Mouse (Mus musculus) T-helper 17 cell (primary cell): ENCODE measurements at regions not wholly inside any gene's neighbourhood (a gene's known extent, or its start where the extent isn't known, plus 50 kb on each side); places are given as distances from the start of the nearest gene placed in this dataset.

Experiments
- in situ Hi-C, 2 experiments: fragments of 300-600 bp; cut with MboI, MseI; formaldehyde crosslinking; loops; 1 replicate in 1 of 2; 2 replicates in 1 of 2; pipeline ENCODE4 v1.15.1; 2025; ENCODE audit warnings: high pct_unique_total_duplicates in 2 of 2

DNA sequence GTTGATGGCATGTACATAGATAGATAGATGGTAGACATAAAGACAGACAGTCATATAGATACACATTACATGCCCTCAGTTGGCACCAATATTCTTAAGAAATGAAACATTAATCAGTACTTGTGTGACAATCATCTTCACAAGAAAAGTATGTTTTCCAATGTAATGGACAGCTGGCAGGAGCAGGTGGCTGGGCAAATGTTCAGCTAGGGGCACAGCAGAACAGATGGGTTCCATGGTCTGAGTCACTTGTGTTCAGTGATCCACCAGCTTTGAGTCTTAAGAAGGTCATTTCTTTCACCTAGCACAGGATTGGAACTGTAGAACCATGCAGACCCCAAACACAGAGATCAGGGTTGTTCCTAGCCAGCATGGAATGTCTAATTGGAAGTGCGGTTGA, 2631.2 kb upstream of the 5930422O12Rik start:
- in situ Hi-C loops = no loop called here

DNA sequence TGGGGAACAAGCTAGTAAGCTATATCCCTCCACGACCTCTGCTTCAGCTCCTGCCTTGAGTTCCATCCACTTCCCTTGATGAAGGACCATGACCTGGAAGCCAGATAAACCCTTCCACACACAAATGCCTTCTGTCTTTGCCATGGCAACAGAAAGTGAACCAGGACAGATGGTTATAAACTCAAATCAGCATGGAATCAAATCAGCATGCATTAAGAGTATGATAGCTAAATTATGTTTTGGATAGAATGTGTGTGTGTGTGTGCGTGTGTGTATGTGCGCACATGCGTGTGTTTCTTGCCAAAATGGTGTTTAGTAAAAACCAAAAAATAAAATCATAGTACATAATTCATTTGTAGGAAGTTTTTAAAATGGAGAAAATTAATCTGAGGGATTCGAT, 2611.5 kb upstream of the 5930422O12Rik start:
- in situ Hi-C loops = no loop called here

DNA sequence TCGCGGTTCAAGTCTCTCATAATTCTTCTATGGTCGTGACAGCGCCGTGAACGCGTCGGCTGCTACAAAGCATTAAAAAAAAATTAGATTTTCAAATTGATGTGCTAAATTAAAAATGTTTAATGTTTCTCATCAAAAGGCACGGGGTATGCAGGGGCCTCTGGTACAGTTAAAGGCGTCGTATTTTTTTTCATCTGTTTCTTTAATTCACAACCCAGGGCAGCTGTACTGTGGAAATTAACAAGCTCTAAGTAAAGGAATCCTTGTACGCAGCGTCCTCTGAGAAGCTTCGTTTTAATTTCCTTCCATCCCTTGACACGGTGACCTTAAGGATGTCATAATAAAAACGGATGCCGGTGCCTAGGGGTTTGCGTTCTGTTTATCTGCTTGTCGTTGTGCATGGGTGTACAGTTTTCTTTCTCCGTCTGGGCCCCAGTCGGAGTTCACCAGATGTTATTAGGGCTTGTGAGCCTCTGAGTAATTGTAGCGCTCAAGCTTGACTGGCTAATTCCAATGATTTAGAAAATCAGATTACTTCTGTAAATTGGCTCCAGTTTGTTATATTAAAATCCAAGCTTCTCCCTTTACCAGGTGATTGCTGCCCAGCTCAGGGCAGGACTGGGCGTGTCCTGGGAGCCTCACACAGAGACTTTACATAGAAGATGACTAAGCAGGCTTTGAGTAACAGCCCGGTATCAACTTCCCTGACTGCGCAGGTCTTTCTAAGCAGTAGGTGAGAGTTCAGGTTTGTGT, 2605.5 kb upstream of the 5930422O12Rik start:
- in situ Hi-C loops = no loop called here

DNA sequence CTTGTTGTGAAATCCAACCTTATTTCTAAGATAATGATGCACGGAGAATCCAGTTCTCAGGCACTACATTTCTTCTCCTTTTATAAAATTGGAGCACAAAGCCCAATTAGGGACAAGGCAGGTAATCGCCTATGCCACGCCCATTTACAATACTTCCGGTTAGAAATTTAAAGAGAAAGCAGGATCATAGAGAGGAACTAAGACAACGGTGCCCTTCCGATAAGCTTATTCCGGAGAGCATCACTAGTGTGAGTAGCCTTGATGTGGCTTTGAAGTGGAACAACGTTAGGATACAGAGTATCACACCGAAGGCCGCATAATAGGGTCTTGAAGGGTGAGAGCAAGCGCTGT, 2604.9 kb upstream of the 5930422O12Rik start:
- in situ Hi-C loops = no loop called here

DNA sequence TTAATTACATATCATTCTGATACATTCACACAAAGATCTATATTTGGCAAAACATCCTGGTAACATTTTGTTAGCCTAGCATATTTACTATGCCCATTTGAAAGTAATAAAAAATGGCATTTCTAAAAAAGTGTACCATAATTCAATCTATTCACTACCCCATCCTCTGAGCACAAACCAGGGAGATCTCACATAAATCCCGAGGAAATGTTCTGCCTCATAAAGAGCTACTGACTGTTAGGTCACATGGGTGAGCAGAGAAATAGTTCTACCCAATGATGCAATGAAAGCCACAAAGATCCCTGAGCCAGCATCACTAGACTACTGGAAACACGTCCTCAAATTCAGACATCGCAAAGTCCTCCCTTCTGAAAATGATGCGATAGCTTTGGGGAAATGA, 2602.5 kb upstream of the 5930422O12Rik start:
- in situ Hi-C loops = no loop called here

DNA sequence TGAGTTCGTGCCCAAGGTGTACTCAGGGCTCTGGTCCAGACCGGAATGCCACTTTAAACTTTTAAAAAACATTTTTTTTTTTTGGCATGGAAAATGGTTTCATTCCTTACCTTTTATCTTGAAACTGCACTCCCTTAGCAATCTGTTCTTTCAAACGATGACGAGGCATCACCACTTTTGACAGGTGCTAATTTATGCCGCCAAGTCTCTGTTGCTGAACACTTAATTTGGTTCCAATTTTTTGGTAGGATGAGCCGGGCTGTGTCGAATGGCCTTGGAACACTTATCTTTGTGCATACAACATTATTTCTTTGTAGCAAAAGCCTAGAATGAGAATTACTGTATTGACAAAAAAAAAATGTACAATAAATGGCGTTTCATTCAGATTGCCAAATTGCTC, 2590.5 kb upstream of the 5930422O12Rik start:
- in situ Hi-C loops = no loop called here

DNA sequence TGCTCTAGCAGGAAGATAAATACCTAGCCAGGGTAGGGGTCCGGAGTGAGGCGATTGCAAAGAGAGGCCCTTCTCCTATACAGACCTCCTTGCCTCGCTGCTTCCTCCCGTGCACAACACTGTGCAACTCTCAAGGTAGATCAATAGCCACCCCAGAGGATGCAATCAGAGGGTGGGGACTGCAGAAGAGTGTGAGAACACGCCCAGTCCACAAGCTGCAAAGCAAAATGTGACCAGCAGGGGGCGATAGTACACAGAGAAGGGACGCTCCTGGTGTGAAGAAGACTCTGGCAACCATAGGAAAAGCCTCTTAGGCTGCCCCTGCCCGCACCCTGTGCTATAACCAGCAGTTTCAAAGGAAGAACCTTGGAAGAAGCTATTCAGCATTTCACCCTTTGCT, 2588.4 kb upstream of the 5930422O12Rik start:
- in situ Hi-C loops = no loop called here

DNA sequence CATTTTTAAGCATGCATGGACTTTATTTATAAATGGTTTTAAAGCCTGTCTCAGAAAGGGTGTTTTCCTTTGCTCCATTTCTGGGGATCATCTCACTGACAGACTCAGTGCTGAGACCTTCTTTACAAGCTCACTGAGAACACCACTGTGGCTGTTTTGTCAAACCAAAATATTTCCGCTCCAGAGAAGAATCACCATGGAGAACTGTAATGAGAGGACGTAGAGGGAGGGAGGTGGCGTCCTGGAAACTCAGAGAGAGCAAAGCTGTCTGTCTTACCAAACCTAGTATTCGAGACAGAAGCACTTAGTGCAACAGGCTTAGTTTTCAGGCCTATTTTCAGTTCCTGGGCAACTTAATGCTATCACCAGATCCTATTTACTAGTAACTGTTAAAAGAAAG, 2565.5 kb upstream of the 5930422O12Rik start:
- in situ Hi-C loops = no loop called here

DNA sequence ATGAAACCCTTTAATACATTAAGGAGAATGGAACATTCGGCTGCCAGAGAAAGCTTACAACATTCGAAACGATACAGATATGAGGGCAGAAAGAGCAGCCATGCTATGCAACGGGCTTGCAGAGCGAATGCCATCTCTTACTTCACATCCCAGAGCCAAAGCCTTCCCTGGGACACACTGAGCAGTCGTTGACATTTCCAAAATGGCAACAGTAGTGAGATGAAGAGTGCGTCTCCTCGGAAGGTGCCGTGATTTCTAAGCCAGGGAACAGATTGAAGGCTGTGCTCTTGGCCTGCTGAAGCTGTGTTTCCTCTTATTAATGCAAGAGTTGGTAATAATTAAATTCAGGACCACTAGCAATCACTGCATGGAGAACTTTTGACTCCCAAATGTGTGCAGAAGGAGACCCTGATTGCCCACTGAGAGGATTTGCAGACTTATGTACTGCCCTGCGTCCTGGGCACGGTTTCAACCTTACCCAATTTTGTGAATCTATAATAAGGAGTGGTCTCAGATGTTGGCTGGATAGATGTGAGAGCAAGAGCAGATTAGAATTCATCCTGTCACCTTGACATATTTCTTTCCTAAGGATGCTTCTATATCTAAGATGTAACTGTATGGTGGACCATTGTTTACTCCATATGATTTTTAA, 2522.3 kb upstream of the 5930422O12Rik start:
- in situ Hi-C loops = no loop called here

DNA sequence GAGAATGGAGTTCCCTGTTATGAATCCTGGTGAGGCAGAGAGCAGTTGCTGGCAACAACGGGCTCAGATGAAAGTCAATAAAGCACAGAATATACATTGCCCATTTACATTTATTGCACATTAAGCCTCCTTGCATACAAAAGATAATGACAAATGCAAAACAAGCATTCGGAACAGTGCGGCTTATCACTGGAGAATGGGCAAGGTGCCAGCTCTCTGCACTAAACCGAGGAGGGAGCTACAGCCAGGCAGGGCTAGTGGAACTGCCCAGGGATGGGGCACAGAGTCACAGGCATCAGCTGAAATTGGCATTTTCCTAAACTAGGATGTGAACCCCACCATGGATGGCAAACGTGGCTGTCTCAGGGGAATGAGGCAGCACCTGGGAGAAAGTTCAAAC, 2514.8 kb upstream of the 5930422O12Rik start:
- in situ Hi-C loops = no loop called here

DNA sequence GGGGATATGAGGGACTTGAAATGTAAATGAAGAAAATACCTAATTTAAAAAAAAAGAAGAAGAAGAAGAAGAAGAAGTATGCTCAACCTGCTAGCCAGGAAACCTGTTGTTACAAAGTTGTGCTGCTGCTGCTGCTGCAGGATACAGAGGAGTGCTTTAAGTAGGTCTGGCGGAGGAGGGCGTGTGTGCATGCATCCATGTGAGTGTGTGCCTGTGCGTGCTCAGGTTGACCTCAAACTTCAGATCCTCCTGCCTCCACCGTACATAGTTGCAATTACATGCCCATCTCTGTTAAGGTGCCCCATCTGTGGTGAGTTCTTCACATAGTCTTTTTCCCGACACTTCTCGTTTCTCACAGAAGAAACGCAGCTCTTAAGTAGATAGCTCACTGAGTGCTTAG, 2513.4 kb upstream of the 5930422O12Rik start:
- in situ Hi-C loops = no loop called here

DNA sequence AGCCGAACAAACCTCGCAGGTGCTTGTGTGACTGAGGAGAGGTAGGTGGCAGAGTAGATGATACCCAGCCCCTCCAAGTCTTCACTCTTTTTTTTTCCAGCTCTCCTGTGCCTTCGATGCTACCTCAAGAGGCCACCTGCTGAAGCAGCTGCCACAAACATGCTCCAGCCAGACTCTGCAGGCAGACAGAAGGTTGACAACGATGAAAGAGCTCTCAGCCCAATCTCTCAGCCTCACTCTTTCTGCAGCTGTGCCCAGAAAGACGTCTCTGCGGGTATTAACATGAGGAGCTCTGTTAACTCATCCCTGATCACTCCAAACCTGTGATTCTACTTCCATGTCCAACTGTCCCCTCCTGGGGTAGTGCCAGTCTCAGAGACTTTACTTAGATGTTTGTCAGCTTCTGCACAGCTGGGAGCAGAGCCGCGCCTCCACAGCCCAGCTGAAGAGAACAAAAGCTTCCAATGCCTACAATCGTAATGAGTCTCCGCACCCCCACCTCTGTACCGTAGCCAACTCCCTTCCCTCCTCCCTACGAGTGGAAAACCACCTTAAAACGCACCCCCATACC, 2512.8 kb upstream of the 5930422O12Rik start:
- in situ Hi-C loops = no loop called here

DNA sequence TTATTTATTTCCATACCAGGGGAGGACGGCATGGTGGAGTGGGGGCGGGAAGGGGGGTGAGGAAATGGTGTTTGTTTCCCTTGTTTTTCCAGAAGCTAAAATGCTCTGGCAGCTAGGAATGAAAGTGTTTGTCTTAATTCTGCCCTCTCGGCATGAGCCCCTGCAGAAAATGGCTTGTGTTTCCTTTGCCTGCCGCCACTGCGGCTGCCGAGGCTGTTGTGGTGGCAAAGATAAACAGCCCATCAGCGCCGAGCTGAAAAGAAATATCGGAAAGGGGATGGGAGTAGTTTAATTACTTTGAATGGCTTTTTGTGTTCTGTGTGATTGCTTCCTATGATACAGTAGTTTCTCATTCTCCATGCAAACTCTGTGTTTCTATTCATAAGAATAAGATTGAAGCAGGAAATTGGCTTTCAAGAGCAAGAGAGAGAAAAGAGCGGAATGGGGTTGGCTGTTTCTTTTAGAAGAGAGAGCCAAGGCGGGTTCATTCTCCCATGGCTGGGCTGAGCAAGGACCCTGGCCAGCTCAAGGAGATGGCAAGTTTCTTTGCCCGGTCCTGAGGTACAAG, 2512.2 kb upstream of the 5930422O12Rik start:
- in situ Hi-C loops = no loop called here

DNA sequence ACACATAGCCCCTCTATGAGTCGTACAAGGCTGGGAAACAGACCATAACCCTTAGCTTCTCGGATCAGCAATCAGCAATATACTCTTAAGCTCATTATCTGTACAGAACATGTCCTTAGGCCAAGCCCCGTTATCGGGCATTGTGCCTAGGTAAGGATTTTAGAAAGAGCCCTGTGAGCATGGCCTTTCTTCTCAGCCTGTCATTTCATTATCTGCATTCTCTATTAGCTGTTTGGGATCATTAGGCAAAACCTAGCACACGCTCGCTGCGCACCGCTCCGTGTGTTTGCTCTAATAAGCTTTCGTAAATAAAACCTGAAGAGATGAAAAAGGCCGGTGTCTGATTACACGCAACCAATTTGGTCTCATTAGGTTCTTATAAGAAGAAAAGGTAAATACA, 2507.1 kb upstream of the 5930422O12Rik start:
- in situ Hi-C loops = no loop called here

DNA sequence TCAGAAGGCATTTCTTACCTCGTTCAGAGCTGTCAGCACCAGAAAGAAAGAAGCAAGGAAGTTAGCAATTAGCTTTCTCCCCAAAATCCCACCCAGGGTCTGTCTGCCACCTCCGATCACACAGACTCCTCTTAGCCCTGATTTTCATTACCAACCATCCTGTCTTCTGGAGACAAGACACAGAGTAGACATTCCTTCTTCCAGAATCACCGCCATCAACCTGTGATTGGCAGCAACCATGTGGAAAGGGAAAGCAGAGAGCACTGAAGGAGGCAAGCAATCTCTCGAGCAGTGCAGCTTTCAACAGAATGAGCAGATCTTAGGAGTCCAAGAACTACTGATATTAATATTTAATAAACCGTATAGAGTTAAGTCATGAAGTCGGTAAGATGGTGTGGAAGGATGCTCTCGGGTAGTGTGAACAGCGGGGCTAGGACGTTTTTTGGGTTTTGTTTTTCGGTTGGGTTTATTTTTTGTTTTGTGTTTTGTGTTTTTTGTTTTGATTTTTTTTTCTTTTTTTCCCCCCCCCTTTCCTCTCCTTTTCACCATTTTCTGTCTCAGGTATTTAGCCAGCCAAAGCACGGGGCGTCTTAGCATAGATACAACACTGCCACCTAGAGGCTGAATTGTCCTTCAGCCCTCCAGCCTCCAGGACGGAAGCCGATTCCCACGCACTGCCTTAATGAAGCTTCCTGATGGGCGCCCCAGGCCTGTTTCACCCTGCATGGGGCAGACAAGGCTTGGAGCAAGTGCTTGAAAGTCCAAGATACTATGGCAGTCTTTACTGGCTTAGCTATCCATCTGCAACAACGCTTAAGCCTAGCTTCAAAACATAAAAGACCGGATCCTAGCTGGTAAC, 2505.0 kb upstream of the 5930422O12Rik start:
- in situ Hi-C loops = no loop called here

DNA sequence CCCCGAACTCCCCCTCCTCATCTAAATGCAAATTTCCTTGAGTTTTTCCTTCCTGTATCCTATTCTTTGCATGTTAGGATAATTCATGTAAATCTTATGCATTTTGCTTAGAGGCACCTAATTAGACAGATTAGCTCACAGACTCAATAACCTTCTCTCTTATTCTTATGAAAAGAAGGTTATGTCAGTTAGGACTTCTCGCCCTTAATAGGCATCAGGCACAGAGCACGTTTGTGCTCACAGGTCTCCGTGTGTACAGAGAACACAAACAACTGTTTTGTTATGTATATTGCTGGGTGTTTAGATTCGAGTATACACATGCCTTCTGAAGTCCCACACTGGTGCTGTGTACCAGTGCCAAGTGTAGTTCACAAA, 2504.4 kb upstream of the 5930422O12Rik start:
- in situ Hi-C loops = no loop called here

DNA sequence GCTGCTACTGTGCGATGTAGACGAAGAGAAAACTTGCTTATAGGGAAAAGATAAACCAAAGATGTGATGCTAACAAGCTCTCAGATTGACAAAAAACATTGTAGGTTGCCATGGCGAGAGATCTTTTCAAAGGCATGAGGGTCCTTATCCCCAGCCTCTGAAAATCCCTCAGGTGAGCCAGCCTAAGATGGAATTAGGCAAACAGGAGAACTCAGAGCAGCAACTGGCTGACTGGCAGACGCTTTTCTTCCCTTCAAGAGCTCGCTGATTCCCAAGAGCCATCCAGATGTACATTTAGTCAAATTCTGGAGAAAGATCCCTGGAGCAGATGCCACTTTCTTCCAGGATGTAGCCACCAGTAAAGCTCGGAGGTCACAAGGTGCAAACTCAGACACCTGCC, 2503.9 kb upstream of the 5930422O12Rik start:
- in situ Hi-C loops = loop anchor here in 1 of 2 experiments (5.0 kb wide), 1 partner anchor 342 kb away; no protein-coding TSS in a partner anchor

DNA sequence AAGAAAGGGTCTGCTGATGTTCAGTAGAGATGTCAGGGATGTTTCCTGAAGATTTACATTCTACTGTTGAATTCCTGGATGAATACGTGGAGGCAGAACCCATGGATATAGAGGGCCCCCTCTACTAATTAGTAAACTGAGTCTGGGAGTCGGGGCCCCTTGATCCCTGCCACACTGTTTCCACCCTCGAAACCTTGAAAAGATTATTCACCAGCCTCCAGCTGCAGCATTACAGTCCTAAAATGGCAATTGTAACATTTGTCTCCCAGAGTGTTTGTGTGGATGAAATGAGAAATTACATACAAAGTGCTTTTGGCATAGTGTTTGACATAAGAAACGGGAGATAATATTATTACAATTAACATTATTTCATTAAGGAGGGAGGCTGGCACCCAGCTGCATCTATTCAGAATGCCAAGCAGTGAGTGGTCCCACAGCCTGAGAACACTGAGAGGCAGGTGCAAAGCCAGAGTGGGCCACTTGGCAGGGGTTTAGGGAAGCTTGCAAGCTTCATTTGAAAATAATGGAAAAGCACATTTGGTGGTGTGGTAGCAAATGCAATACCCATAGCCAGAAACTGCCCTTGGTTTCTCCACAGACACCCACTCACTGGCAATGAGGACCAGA, 2490.9 kb upstream of the 5930422O12Rik start:
- in situ Hi-C loops = no loop called here

DNA sequence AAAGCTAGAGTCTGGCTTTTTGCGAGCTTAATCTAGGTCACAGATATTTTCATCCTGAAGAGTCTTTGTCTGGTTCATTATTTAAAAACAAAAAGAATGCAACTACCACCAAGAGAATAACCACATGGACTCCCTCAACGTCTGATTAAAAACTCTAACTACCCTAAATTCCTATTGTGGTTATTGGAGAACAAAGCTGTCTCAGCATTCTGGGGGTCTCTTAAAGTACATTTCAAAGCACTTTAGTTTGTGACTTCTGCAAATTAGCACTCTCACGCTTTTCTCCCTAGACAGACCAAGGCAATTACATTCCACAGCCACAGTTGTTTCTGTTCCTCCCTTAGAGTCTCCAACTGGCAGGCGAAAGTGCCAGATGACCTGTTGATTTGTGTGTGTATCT, 2487.6 kb upstream of the 5930422O12Rik start:
- in situ Hi-C loops = no loop called here

DNA sequence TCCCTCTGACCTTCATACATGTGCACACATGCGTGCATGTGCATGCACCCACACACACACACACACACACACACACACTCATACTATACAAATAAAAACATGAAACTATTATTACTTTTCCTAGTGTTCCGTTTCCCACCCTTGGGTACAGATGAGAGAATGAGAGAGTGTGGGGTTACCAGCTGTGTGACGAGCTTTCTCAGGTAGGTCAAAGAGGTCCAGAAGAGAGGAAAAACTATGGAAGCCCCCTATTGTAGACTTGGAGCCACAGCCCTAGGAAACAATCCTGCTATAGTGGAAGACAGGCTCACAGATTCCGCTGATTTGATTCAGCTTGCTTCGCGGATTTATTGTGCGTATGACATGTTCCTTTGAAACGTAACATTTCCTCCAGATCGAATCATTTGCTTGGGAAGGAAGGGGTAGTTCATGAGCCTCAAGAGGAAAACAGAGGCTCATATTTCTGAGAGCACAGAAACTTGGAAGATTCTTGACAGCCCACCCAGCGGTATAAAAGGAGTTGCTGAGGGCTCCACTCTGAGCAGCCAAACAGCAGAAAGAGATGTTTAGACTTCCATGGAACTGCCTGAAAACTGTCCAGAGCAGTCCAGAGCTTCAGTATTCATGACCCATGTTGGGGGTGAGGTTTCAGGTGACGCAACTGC, 2486.9 kb upstream of the 5930422O12Rik start:
- in situ Hi-C loops = no loop called here
